Mouse (Mus musculus) embryonic fibroblast, embryonic 13.5 days (primary cell): ENCODE measurements around the gene H60b.
"Not testable (repeated sequence)": the region's sequence is repeated elsewhere in the genome, so short reads cannot be mapped to it uniquely, and the experiment has no call there.

ENCODE experiments used
- CTCF ChIP-seq: IDR thresholded peaks from 2 replicates; pipeline ENCODE4 v1.5.1; 2011; ENCODE audit warnings: mild to moderate bottlenecking, control low read depth, low read length, moderate library complexity, borderline replicate concordance; ENCODE audit not compliant: insufficient read depth
- POLR2A ChIP-seq: IDR thresholded peaks from 2 replicates; pipeline ENCODE4 v1.6.1; 2011; ENCODE audit warnings: low read depth, mild to moderate bottlenecking, control low read depth, low read length, moderate library complexity

DNA sequence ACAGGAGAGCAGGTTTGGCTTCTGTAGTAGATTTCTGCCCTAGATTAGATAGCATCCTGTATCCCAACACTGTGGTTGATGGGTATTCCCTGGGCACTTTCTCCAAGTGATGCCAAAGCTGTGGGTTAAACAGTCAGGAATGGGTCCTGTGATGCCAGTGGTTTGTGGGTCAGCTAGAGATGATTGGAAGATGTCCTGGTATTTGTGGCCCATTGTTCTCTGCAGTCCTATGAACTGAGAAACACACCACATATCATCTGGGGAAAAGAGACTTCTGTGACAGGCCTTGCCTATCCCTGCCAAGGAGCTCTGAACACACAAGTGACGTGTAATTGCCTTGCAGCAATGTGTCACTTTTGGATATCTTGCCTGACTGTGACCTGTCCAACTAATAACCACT, 8.7 kb downstream of the H60b start:
- TF ChIP-seq POLR2A, CTCF: not testable (repeated sequence)
